Comparison of ENCODE assay signal across 9 mouse cellular contexts in genomic region chr14:20478385-20478784, GRCm38 (mm10). TPM values are rescaled to one million over a fixed set of nuclear protein-coding genes. Genes with fewer than 3 reads are reported as not detected.
DNase-seq lines count a peak whose midpoint lies in the region; ATAC-seq and TF ChIP-seq lines count a peak whose summit lies in the region.
"Had no signal": no experiment of that assay in that cellular context is flagged by ENCODE, and none has a peak within 500 bp of the region (broad histone marks: within the 10 kb centered on the region; RNA-seq: fewer than 3 reads in every experiment).

No protein-coding gene starts in this region.

- ATAC-seq in hindbrain, embryonic 14.5 days (ENCODE audit: low FRiP score), result no peak
- no peak for ATAC-seq in hindbrain, embryonic 11.5 days (ENCODE audit: low FRiP score)
- 0 out of 2 replicates have a peak, but pooled peaks have one; percentile 0 for ATAC-seq in megakaryocyte progenitor cell, adult 5-6 weeks (replicated peaks; ENCODE audit: poor library complexity)

- H3K9ac ChIP-seq in hindbrain, embryonic 14.5 days, result no peak overlapping the region
- H3K9ac ChIP-seq in hindbrain, embryonic 11.5 days (ENCODE audit: low read depth, low read length), result no peak overlapping the region
- H3K9ac ChIP-seq in ES-E14 (ENCODE audit: insufficient read depth, low read depth, low read length, poor library complexity, severe bottlenecking), result no peak overlapping the region; the same call in 1 of the 2 replicates

- H3K4me2 ChIP-seq in hindbrain, embryonic 14.5 days (replicated peaks), result peak overlapping the region; percentile 55
- H3K4me2 ChIP-seq in hindbrain, embryonic 11.5 days (replicated peaks; ENCODE audit: low read depth, low read length), result no peak overlapping the region

- H3K4me3 ChIP-seq in hindbrain, embryonic 14.5 days (replicated peaks; ENCODE audit: low read length), result peak overlapping the region; percentile 47; the same call in 1 of the 2 replicates
- no peak overlapping the region for H3K4me3 ChIP-seq in hindbrain, embryonic 11.5 days (ENCODE audit: low read depth, low read length)
- peak overlapping the region; percentile 86 to 87; a peak in 3 of 4 replicates for H3K4me3 ChIP-seq in ES-E14 (ENCODE audit: insufficient read depth in 1 of 2, low read depth in 1 of 2, low read length in 2 of 2, poor library complexity in 1 of 2, severe bottlenecking in 1 of 2)
- H3K4me3 ChIP-seq in erythroblast, embryonic 14.5 days (replicated peaks), result peak overlapping the region; percentile 83

- no peaks in the 10 kb centered on the region for H3K36me3 ChIP-seq in hindbrain, embryonic 14.5 days (replicated peaks; ENCODE audit: control insufficient read depth, insufficient read depth)
- no peaks in the 10 kb centered on the region for H3K36me3 ChIP-seq in hindbrain, embryonic 11.5 days (ENCODE audit: control insufficient read depth, insufficient read depth, low read length)
- no peaks in the 10 kb centered on the region for H3K36me3 ChIP-seq in ES-E14 (ENCODE audit: control insufficient read depth, insufficient read depth, low read length, poor library complexity, severe bottlenecking)
- H3K36me3 ChIP-seq in erythroblast, embryonic 14.5 days (ENCODE audit: control insufficient read depth), result peaks cover 42% of the 10 kb centered on the region

- no peak for DNase-seq in hindbrain, embryonic 14.5 days (ENCODE audit: low spot score)
- no peak for DNase-seq in hindbrain, embryonic 11.5 days (ENCODE audit: low spot score)
- DNase-seq in ES-E14 (ENCODE audit: low read depth, low spot score), result no peak
- DNase-seq in urinary bladder, postnatal 10 days (ENCODE audit: low spot score), result no peak
- DNase-seq in left cerebral cortex, adult 11 months (ENCODE audit: low spot score), result no peak
- DNase-seq in B cell, adult 2 months, result no peak
- DNase-seq: right cerebral cortex, postnatal 4 days had no signal

- WGBS in hindbrain, embryonic 14.5 days, result 51% methylated on average over 3 of the region's 3 CpGs
- WGBS in hindbrain, embryonic 11.5 days, result 51% methylated on average over 3 of the region's 3 CpGs

- H3K9me3 ChIP-seq in hindbrain, embryonic 14.5 days (ENCODE audit: control insufficient read depth, low read length), result no peaks in the 10 kb centered on the region
- H3K9me3 ChIP-seq in hindbrain, embryonic 11.5 days (ENCODE audit: control insufficient read depth, low read length), result no peaks in the 10 kb centered on the region
- H3K9me3 ChIP-seq in ES-E14 (ENCODE audit: control insufficient read depth, insufficient read depth, low read depth, low read length), result no peaks in the 10 kb centered on the region
- no peaks in the 10 kb centered on the region for H3K9me3 ChIP-seq in erythroblast, embryonic 14.5 days (ENCODE audit: control insufficient read depth, low read length)

- H3K4me1 ChIP-seq in hindbrain, embryonic 14.5 days (replicated peaks; ENCODE audit: control insufficient read depth, insufficient read depth, low read length), result no peaks in the 10 kb centered on the region
- H3K4me1 ChIP-seq in hindbrain, embryonic 11.5 days (replicated peaks; ENCODE audit: control insufficient read depth, insufficient read depth, low read length), result no peaks in the 10 kb centered on the region
- H3K4me1 ChIP-seq in ES-E14 (ENCODE audit: control insufficient read depth in 2 of 2, insufficient read depth in 2 of 2, low read length in 2 of 2, poor library complexity in 1 of 2), result peaks cover 9 to 14% of the 10 kb centered on the region in 2 experiments; a peak in 3 of 4 replicates
- H3K4me1 ChIP-seq in erythroblast, embryonic 14.5 days (ENCODE audit: control insufficient read depth), result peaks cover 62% of the 10 kb centered on the region

- H3K27me3 ChIP-seq in hindbrain, embryonic 14.5 days (ENCODE audit: control insufficient read depth, insufficient read depth, low read length), result no peaks in the 10 kb centered on the region
- no peaks in the 10 kb centered on the region for H3K27me3 ChIP-seq in hindbrain, embryonic 11.5 days (ENCODE audit: control insufficient read depth, insufficient read depth, low read length)
- H3K27me3 ChIP-seq in erythroblast, embryonic 14.5 days (ENCODE audit: control insufficient read depth), result no peaks in the 10 kb centered on the region

- in situ Hi-C loops in ES-E14 (cut with MboI; ENCODE audit: low sequenced_read_pairs in 2 of 2, unreplicated experiment in 2 of 2), result loop anchor here in 1 of 2 experiments (25.0 kb wide), 1 partner anchor 91 kb away; the partner anchor contains the start of genes Dnajc9 and Mrps16

- H3K27ac ChIP-seq in hindbrain, embryonic 14.5 days, result no peak overlapping the region
- H3K27ac ChIP-seq in hindbrain, embryonic 11.5 days (ENCODE audit: low read depth, low read length), result no peak overlapping the region
- H3K27ac ChIP-seq in ES-E14 (ENCODE audit: insufficient read depth, low read depth, low read length, poor library complexity, severe bottlenecking), result peak overlapping the region; percentile 37; the same call in 1 of the 2 replicates

TF ChIP-seq in ES-E14, 5 proteins besides CTCF, POLR2A, EP300 and RAD21:
- TF ChIP-seq ZNF384 (IDR thresholded peaks at IDR 0.05; ENCODE audit: low read depth, low read length) (no peak), MAFK (IDR thresholded peaks at IDR 0.05; ENCODE audit: insufficient read depth, low read depth, low read length) (0 out of 2 replicates have a peak, but pooled peaks have one; percentile 36)

RNA-seq across cellular contexts. Expression of gene Anxa7, which starts 1.5 kb away (rescaled TPM):
- polyA plus RNA-seq in hindbrain, embryonic 14.5 days (2014; fragmentation: Nextera tagmentation; extraction: Ambion mirVana), result 15.4 and 16.5 TPM in 2 replicates
- 15.0 and 16.8 TPM in 2 replicates for polyA plus RNA-seq in hindbrain, embryonic 11.5 days (2014; fragmentation: Nextera tagmentation; extraction: Ambion mirVana)
- total RNA-seq in ES-E14 (2012; rRNA removed), result 37.3 and 55.2 TPM in 2 replicates
- polyA plus RNA-seq in erythroblast, embryonic 14.5 days (2012), result 6.2 and 7.4 TPM in 2 replicates
- total RNA-seq in megakaryocyte progenitor cell, adult 5-6 weeks (2015), result 52.6 and 56.2 TPM in 2 replicates
- 56.4 and 63.0 TPM in 2 replicates for total RNA-seq in megakaryocyte progenitor cell, adult 5-6 weeks (2017)

RNA-seq across cellular contexts. Expression of gene Mss51, which starts 18.3 kb away (rescaled TPM):
- polyA plus RNA-seq in hindbrain, embryonic 14.5 days (2014; fragmentation: Nextera tagmentation; extraction: Ambion mirVana), result 0.55 TPM in 2 replicates
- 1.1 and 1.4 TPM in 2 replicates for polyA plus RNA-seq in hindbrain, embryonic 11.5 days (2014; fragmentation: Nextera tagmentation; extraction: Ambion mirVana)
- 1.1 and 1.7 TPM in 2 replicates for total RNA-seq in ES-E14 (2012; rRNA removed)
- polyA plus RNA-seq in erythroblast, embryonic 14.5 days (2012), result 0.05 and 0.07 TPM in 2 replicates
- 1.1 and 2.1 TPM in 2 replicates for total RNA-seq in megakaryocyte progenitor cell, adult 5-6 weeks (2015)
- 0.29 and 0.74 TPM in 2 replicates for total RNA-seq in megakaryocyte progenitor cell, adult 5-6 weeks (2017)

RNA-seq across cellular contexts. Expression of gene Cfap70, which starts 26.4 kb away (rescaled TPM):
- 1.3 and 1.4 TPM in 2 replicates for polyA plus RNA-seq in hindbrain, embryonic 14.5 days (2014; fragmentation: Nextera tagmentation; extraction: Ambion mirVana)
- polyA plus RNA-seq in hindbrain, embryonic 11.5 days (2014; fragmentation: Nextera tagmentation; extraction: Ambion mirVana), result 0.60 and 1.1 TPM in 2 replicates
- 0.36 and 0.58 TPM in 2 replicates for total RNA-seq in ES-E14 (2012; rRNA removed)
- not detected in 2 replicates for polyA plus RNA-seq in erythroblast, embryonic 14.5 days (2012)
- not detected in 2 replicates for total RNA-seq in megakaryocyte progenitor cell, adult 5-6 weeks (2015)
- total RNA-seq in megakaryocyte progenitor cell, adult 5-6 weeks (2017), result not detected in 2 replicates
